In the genomic region with DNA sequence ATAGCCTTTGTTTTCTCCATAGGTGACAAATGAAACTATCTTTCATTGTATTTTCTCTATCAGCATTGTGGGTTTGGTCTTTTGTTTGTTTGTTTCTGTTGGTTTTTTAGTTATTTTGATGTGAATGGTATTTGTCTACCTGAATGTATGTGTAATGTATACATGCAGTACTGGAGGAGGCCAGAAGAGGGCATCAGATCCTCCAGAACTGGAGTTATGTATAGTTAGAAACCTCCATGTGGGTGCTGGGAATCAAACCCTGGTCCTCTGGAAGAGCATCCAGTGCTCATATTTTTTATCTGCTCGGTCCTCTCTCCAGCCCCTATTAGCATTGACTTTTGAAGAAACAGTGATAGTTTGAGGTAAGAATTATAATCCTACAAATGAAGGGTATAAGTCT, we compare ENCODE assay signal across 20 mouse cellular contexts. TPM values are rescaled to one million over a fixed set of nuclear protein-coding genes. Genes with fewer than 3 reads are reported as not detected.
DNase-seq lines count a peak whose midpoint lies in the region; ATAC-seq and TF ChIP-seq lines count a peak whose summit lies in the region.
"Had no signal": no experiment of that assay in that cellular context is flagged by ENCODE, and none has a peak within 500 bp of the region (broad histone marks: within the 10 kb centered on the region; RNA-seq: fewer than 3 reads in every experiment).

No protein-coding gene starts in this region.

- in situ Hi-C loops in Patski (cut with MboI; ENCODE audit: low pct_unique_long_range_greater_than_20kb): no loop called here

- H3K36me3 ChIP-seq in kidney, postnatal 0 days (ENCODE audit: insufficient read depth, low read length): no peaks in the 10 kb centered on the region
- no peaks in the 10 kb centered on the region for H3K36me3 ChIP-seq in lung, postnatal 0 days (ENCODE audit: insufficient read depth, low read length)
- H3K36me3 ChIP-seq: limb, embryonic 15.5 days had no signal

- no peak for ATAC-seq in kidney, postnatal 0 days (replicated peaks; ENCODE audit: low FRiP score, low read depth)
- no peak for ATAC-seq in lung, postnatal 0 days
- no peak for ATAC-seq in Patski
- ATAC-seq in monocyte, adult 5-6 weeks (replicated peaks; ENCODE audit: insufficient number of reproducible peaks, low FRiP score, low TSS enrichment, poor library complexity, severe bottlenecking): no peak
- ATAC-seq: inflammation-experienced regulatory T-cells, adult 6 months had no signal

- no peaks in the 10 kb centered on the region for H3K27me3 ChIP-seq in kidney, postnatal 0 days (ENCODE audit: insufficient read depth, low read length)
- no peaks in the 10 kb centered on the region for H3K27me3 ChIP-seq in lung, postnatal 0 days (replicated peaks; ENCODE audit: insufficient read depth, low read length)
- H3K27me3 ChIP-seq in Patski: no peaks in the 10 kb centered on the region
- H3K27me3 ChIP-seq: forebrain, embryonic 12.5 days; limb, embryonic 15.5 days had no signal

- 87% methylated on average over 1 of the region's 1 CpGs for WGBS in kidney, postnatal 0 days
- WGBS in lung, postnatal 0 days: 100% methylated on average over 1 of the region's 1 CpGs

- H3K4me1 ChIP-seq in kidney, postnatal 0 days (replicated peaks; ENCODE audit: insufficient read depth, low read length): peaks cover 10% of the 10 kb centered on the region; the same call in 1 of the 2 replicates
- peaks cover 3% of the 10 kb centered on the region; the same call in 1 of the 2 replicates for H3K4me1 ChIP-seq in lung, postnatal 0 days (ENCODE audit: insufficient read depth, low read depth, low read length)
- H3K4me1 ChIP-seq: forebrain, embryonic 12.5 days had no signal

- POLR2A ChIA-PET in Patski (lab: Charles Lee): no interaction called here

- TF ChIP-seq EP300 in lung, postnatal 0 days (IDR thresholded peaks at IDR 0.05): no peak

- no peak overlapping the region for H3K27ac ChIP-seq in kidney, postnatal 0 days
- no peak overlapping the region for H3K27ac ChIP-seq in lung, postnatal 0 days (ENCODE audit: low read length)
- H3K27ac ChIP-seq: forebrain, embryonic 12.5 days; gastrocnemius, adult 2 months; limb, embryonic 15.5 days had no signal

- TF ChIP-seq CTCF in kidney, postnatal 0 days (IDR thresholded peaks at IDR 0.05; ENCODE audit: low read depth): 0 out of 2 replicates have a peak, but pooled peaks have one; percentile 22
- peak; percentile 46 for TF ChIP-seq CTCF in lung, postnatal 0 days (IDR thresholded peaks at IDR 0.05)
- peak; percentile 31 for TF ChIP-seq CTCF in Patski (IDR thresholded peaks at IDR 0.05)

- H3K9ac ChIP-seq in kidney, postnatal 0 days (ENCODE audit: low read depth, low read length): no peak overlapping the region
- no peak overlapping the region for H3K9ac ChIP-seq in lung, postnatal 0 days (replicated peaks; ENCODE audit: low read depth)
- H3K9ac ChIP-seq: forebrain, embryonic 12.5 days; limb, embryonic 15.5 days had no signal

- no peak overlapping the region for H3K4me3 ChIP-seq in kidney, postnatal 0 days (replicated peaks; ENCODE audit: low read depth, low read length)
- H3K4me3 ChIP-seq in lung, postnatal 0 days (ENCODE audit: low read depth, low read length): no peak overlapping the region
- H3K4me3 ChIP-seq: forebrain, embryonic 12.5 days; gastrocnemius, adult 2 months; limb, embryonic 15.5 days had no signal

- CTCF ChIA-PET in Patski (lab: Charles Lee): interaction anchor here (1.0 kb wide), 1 partner anchor 11 kb away, joined by 3 read pairs; no protein-coding TSS in a partner anchor

- no peaks in the 10 kb centered on the region for H3K9me3 ChIP-seq in kidney, postnatal 0 days (replicated peaks; ENCODE audit: low read length)
- H3K9me3 ChIP-seq in lung, postnatal 0 days (ENCODE audit: low read length): no peaks in the 10 kb centered on the region
- H3K9me3 ChIP-seq: forebrain, embryonic 12.5 days; limb, embryonic 15.5 days had no signal

- no peak overlapping the region for H3K4me2 ChIP-seq in kidney, postnatal 0 days (ENCODE audit: low read length)
- no peak overlapping the region for H3K4me2 ChIP-seq in lung, postnatal 0 days (replicated peaks; ENCODE audit: low read depth, low read length)
- H3K4me2 ChIP-seq: forebrain, embryonic 12.5 days; heart, embryonic 11.5 days; limb, embryonic 15.5 days had no signal

- DNase-seq in kidney, postnatal 0 days (ENCODE audit: low spot score): no peak
- DNase-seq in kidney, adult 8-10 months: no peak
- DNase-seq in lung, postnatal 0 days (ENCODE audit: low spot score): no peak
- DNase-seq in lung, postnatal 36 days: no peak
- DNase-seq in Patski (ENCODE audit: low read depth, low spot score): no peak
- DNase-seq in naive thymus-derived CD4-positive, alpha-beta T cell, adult 2 months (ENCODE audit: low read depth): peak; percentile 52
- DNase-seq in yolk sac, embryonic 10.5 days (ENCODE audit: low spot score): no peak
- DNase-seq: adrenal gland, postnatal 10 days; cerebellum, adult 18-20 months; cerebellum, postnatal 14 days; gastrocnemius, adult 2 months; kidney, postnatal 36 days; layer of hippocampus, adult 9-11 months; left cerebral cortex, postnatal 4 days; lung, adult 18-20 months had no signal

RNA-seq across cellular contexts. Expression of a gene that starts 17.4 kb away (rescaled TPM):
- 72.1 and 74.2 TPM in 2 replicates for polyA plus RNA-seq in kidney, postnatal 0 days (2015; fragmentation: Nextera tagmentation; extraction: Ambion mirVana)
- 151 and 155 TPM in 2 replicates for polyA plus RNA-seq in lung, postnatal 0 days (2015; fragmentation: Nextera tagmentation; extraction: Ambion mirVana)
- 65.8 TPM for polyA plus RNA-seq in Patski (2021)
- total RNA-seq in monocyte, adult 5-6 weeks (2017): 102 to 122 TPM (median 106 TPM) in 3 replicates

RNA-seq across cellular contexts. Expression of a gene that starts 48.0 kb away (rescaled TPM):
- 112 and 123 TPM in 2 replicates for polyA plus RNA-seq in kidney, postnatal 0 days (2015; fragmentation: Nextera tagmentation; extraction: Ambion mirVana)
- polyA plus RNA-seq in lung, postnatal 0 days (2015; fragmentation: Nextera tagmentation; extraction: Ambion mirVana): 89.1 and 93.8 TPM in 2 replicates
- polyA plus RNA-seq in Patski (2021): 162 TPM
- 4.4 to 6.4 TPM (median 5.1 TPM) in 3 replicates for total RNA-seq in monocyte, adult 5-6 weeks (2017)
